Comparison of ENCODE assay signal across 11 mouse cellular contexts in the genomic region with DNA sequence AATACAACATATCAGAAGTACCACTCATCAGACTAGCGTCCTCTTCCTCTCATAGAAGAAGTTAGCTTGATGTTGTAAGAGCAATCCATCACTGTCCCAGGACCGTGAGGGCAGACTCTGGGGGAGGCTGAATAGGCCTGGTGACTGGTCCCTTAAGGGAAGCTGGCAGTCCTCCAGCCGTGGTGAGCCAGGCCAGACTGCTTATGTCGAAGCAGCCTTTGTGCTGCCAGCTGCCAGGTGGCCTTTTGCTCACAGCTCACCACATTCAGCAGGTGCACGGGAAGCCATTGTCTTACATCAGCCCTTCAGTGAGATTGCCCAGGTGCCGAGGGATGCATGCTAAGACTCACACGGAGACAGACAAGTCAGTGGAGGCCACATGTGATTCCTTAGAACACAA.
DNase-seq lines count a peak whose midpoint lies in the region; ATAC-seq and TF ChIP-seq lines count a peak whose summit lies in the region.
"Had no signal": no experiment of that assay in that cellular context is flagged by ENCODE, and none has a peak within 500 bp of the region (broad histone marks: within the 10 kb centered on the region; RNA-seq: fewer than 3 reads in every experiment).

No protein-coding gene starts in this region.

- 31% methylated on average over 7 of the region's 7 CpGs for WGBS in stomach, embryonic 14.5 days
- WGBS in stomach, postnatal 0 days, result 23% methylated on average over 7 of the region's 7 CpGs
- WGBS in embryonic facial prominence, embryonic 14.5 days, result 47% methylated on average over 7 of the region's 7 CpGs
- WGBS in midbrain, postnatal 0 days, result 44% methylated on average over 7 of the region's 7 CpGs

- no peak overlapping the region for H3K9ac ChIP-seq in stomach, embryonic 14.5 days (replicated peaks; ENCODE audit: low read depth, low read length)
- H3K9ac ChIP-seq in stomach, postnatal 0 days (ENCODE audit: low read length), result no peak overlapping the region
- no peak overlapping the region for H3K9ac ChIP-seq in embryonic facial prominence, embryonic 14.5 days (ENCODE audit: low read depth, low read length)
- H3K9ac ChIP-seq in midbrain, postnatal 0 days (replicated peaks; ENCODE audit: low read length, poor library complexity, severe bottlenecking), result no peak overlapping the region

- no peaks in the 10 kb centered on the region for H3K36me3 ChIP-seq in stomach, embryonic 14.5 days (ENCODE audit: control insufficient read depth, insufficient read depth, low read length)
- H3K36me3 ChIP-seq in stomach, postnatal 0 days (ENCODE audit: control insufficient read depth, insufficient read depth, low read length), result no peaks in the 10 kb centered on the region
- no peaks in the 10 kb centered on the region for H3K36me3 ChIP-seq in embryonic facial prominence, embryonic 14.5 days (ENCODE audit: control insufficient read depth, insufficient read depth, low read length)
- H3K36me3 ChIP-seq in midbrain, postnatal 0 days (ENCODE audit: insufficient read depth, low read length), result no peaks in the 10 kb centered on the region
- H3K36me3 ChIP-seq: G1E; heart, embryonic 10.5 days had no signal

- no peak for TF ChIP-seq EP300 in stomach, postnatal 0 days (optimal IDR thresholded peaks at IDR 0.05)

- H3K4me3 ChIP-seq in stomach, embryonic 14.5 days (ENCODE audit: low read depth, low read length), result no peak overlapping the region
- H3K4me3 ChIP-seq in stomach, postnatal 0 days (ENCODE audit: low read depth, low read length), result no peak overlapping the region
- no peak overlapping the region for H3K4me3 ChIP-seq in embryonic facial prominence, embryonic 14.5 days (ENCODE audit: low read depth, low read length)
- H3K4me3 ChIP-seq in midbrain, postnatal 0 days (ENCODE audit: low read depth, low read length), result no peak overlapping the region
- H3K4me3 ChIP-seq: heart, embryonic 10.5 days had no signal

- peak; percentile 37; the same call in 1 of the 2 replicates for ATAC-seq in stomach, embryonic 14.5 days (ENCODE audit: insufficient number of reproducible peaks, insufficient read depth, low FRiP score, low read depth)
- no peak; the same call in 1 of the 2 replicates for ATAC-seq in stomach, postnatal 0 days (ENCODE audit: low FRiP score, low TSS enrichment)
- ATAC-seq in embryonic facial prominence, embryonic 14.5 days (ENCODE audit: low read depth), result peak; percentile 71; the same call in 1 of the 2 replicates
- ATAC-seq in midbrain, postnatal 0 days (ENCODE audit: low FRiP score), result no peak

- no peaks in the 10 kb centered on the region for H3K4me1 ChIP-seq in stomach, embryonic 14.5 days (ENCODE audit: control insufficient read depth, insufficient read depth, low read length)
- no peaks in the 10 kb centered on the region for H3K4me1 ChIP-seq in stomach, postnatal 0 days (replicated peaks; ENCODE audit: control insufficient read depth, insufficient read depth)
- H3K4me1 ChIP-seq in embryonic facial prominence, embryonic 14.5 days (ENCODE audit: control insufficient read depth, insufficient read depth, low read length), result peaks cover 1% of the 10 kb centered on the region
- no peaks in the 10 kb centered on the region for H3K4me1 ChIP-seq in midbrain, postnatal 0 days (ENCODE audit: insufficient read depth, low read length)
- H3K4me1 ChIP-seq: megakaryocyte, embryonic 14.5 days had no signal

- no peak overlapping the region for H3K4me2 ChIP-seq in stomach, embryonic 14.5 days (replicated peaks; ENCODE audit: low read depth, low read length)
- no peak overlapping the region for H3K4me2 ChIP-seq in stomach, postnatal 0 days (replicated peaks; ENCODE audit: low read depth)
- no peak overlapping the region for H3K4me2 ChIP-seq in embryonic facial prominence, embryonic 14.5 days (ENCODE audit: low read depth, low read length)
- H3K4me2 ChIP-seq in midbrain, postnatal 0 days (ENCODE audit: low read depth, low read length, poor library complexity, severe bottlenecking), result no peak overlapping the region

- peak; percentile 45 for DNase-seq in heart, postnatal 4 days
- DNase-seq in heart, adult 18-20 months, result no peak
- DNase-seq in stomach, postnatal 0 days (ENCODE audit: low spot score), result no peak
- DNase-seq in embryonic facial prominence, embryonic 14.5 days (ENCODE audit: low spot score), result peak; percentile 47
- DNase-seq in midbrain, postnatal 0 days (ENCODE audit: low spot score), result peak; percentile 67
- no peak for DNase-seq in frontal cortex, postnatal 14 days (ENCODE audit: low spot score in 2 of 2)
- no peak for DNase-seq in heart, adult 9 months (ENCODE audit: low spot score in 2 of 2)

- H3K9me3 ChIP-seq in stomach, embryonic 14.5 days (ENCODE audit: control insufficient read depth, low read depth, low read length), result no peaks in the 10 kb centered on the region
- no peaks in the 10 kb centered on the region for H3K9me3 ChIP-seq in stomach, postnatal 0 days (ENCODE audit: control insufficient read depth, low read length)
- no peaks in the 10 kb centered on the region for H3K9me3 ChIP-seq in embryonic facial prominence, embryonic 14.5 days (ENCODE audit: control insufficient read depth, low read length)
- no peaks in the 10 kb centered on the region for H3K9me3 ChIP-seq in midbrain, postnatal 0 days (ENCODE audit: low read length)
- H3K9me3 ChIP-seq: heart, embryonic 10.5 days; megakaryocyte, embryonic 14.5 days had no signal

- H3K27me3 ChIP-seq in stomach, embryonic 14.5 days (ENCODE audit: control insufficient read depth, insufficient read depth, low read length), result no peaks in the 10 kb centered on the region
- no peaks in the 10 kb centered on the region for H3K27me3 ChIP-seq in stomach, postnatal 0 days (ENCODE audit: control insufficient read depth, insufficient read depth, low read length)
- H3K27me3 ChIP-seq in embryonic facial prominence, embryonic 14.5 days (replicated peaks; ENCODE audit: control insufficient read depth, insufficient read depth, low read length), result no peaks in the 10 kb centered on the region
- H3K27me3 ChIP-seq in midbrain, postnatal 0 days (ENCODE audit: insufficient read depth, low read length), result no peaks in the 10 kb centered on the region

- no peak for TF ChIP-seq CTCF in stomach, postnatal 0 days (IDR thresholded peaks at IDR 0.05; ENCODE audit: low read depth)
- no peak for TF ChIP-seq CTCF in midbrain, postnatal 0 days (IDR thresholded peaks at IDR 0.05)

- no peak overlapping the region for H3K27ac ChIP-seq in stomach, embryonic 14.5 days (ENCODE audit: low read length)
- no peak overlapping the region for H3K27ac ChIP-seq in stomach, postnatal 0 days (replicated peaks)
- H3K27ac ChIP-seq in embryonic facial prominence, embryonic 14.5 days (replicated peaks; ENCODE audit: low read depth, low read length), result no peak overlapping the region
- H3K27ac ChIP-seq in midbrain, postnatal 0 days (ENCODE audit: low read depth, low read length), result no peak overlapping the region
- H3K27ac ChIP-seq: heart, embryonic 10.5 days had no signal

Comparison
In these comparisons a context has a peak if more than half of its experiments do, and no peak if none do; other contexts are left out.
1. DNase-seq: peak in heart, postnatal 4 days (single experiment), embryonic facial prominence, embryonic 14.5 days (single experiment) and midbrain, postnatal 0 days (single experiment); none in heart, adult 18-20 months (0 of 2), stomach, postnatal 0 days (single experiment), frontal cortex, postnatal 14 days (0 of 2) and heart, adult 9 months (0 of 2).
2. ATAC-seq: peak in stomach, embryonic 14.5 days (single experiment) and embryonic facial prominence, embryonic 14.5 days (single experiment); none in stomach, postnatal 0 days (single experiment) and midbrain, postnatal 0 days (single experiment).